Mouse (Mus musculus): ENCODE measurements at regions not wholly inside any gene's neighbourhood (a gene's known extent, or its start where the extent isn't known, plus 50 kb on each side); places are given as distances from the start of the nearest gene placed in this dataset.
A peak's percentile ranks its signal among the peaks of the same experiment; 100 is the strongest.

- DNase-seq (ENCODE audit: low spot score) = no peak
Measured at GRCm38 (mm10) chr16:52601068-52601829, 147.4 kb upstream of the Alcam start.

- no peak for DNase-seq (ENCODE audit: low spot score)
Measured at GRCm38 (mm10) chr16:52598232-52598631, 144.4 kb upstream of the Alcam start.

GRCm38 (mm10) chr16:52597181-52597580, 143.3 kb upstream of the Alcam start:
- no peak for DNase-seq (ENCODE audit: low spot score)

GRCm38 (mm10) chr16:52588291-52588781, 134.5 kb upstream of the Alcam start:
- DNase-seq (ENCODE audit: low spot score) = peak; percentile 33

GRCm38 (mm10) chr16:52569078-52569477, 115.2 kb upstream of the Alcam start:
- DNase-seq (ENCODE audit: low spot score) = peak; percentile 15

- DNase-seq (ENCODE audit: low spot score) = no peak
Measured at GRCm38 (mm10) chr16:52536278-52536677, 82.4 kb upstream of the Alcam start.

- no peak for DNase-seq (ENCODE audit: low spot score)
Measured at GRCm38 (mm10) chr16:52534601-52535000, 80.7 kb upstream of the Alcam start.

- DNase-seq (ENCODE audit: low spot score) = no peak
Measured at GRCm38 (mm10) chr16:52532475-52533083, 78.7 kb upstream of the Alcam start.

GRCm38 (mm10) chr16:52513546-52514409, 59.9 kb upstream of the Alcam start:
- no peak for DNase-seq (ENCODE audit: low spot score)

GRCm38 (mm10) chr16:52508633-52509379, 54.9 kb upstream of the Alcam start:
- DNase-seq (ENCODE audit: low spot score) = no peak

Data from layer of hippocampus, adult 11-12 months (tissue).